Mouse (Mus musculus) testis, adult 2 months (tissue): ENCODE results near the gene Padi3.

Source experiments
- CTCF ChIP-seq: fragments of 200-500 bp; IDR thresholded peaks from 2 replicates; pipeline ENCODE4 v1.5.1; 2012; ENCODE audit warnings: low read depth, mild to moderate bottlenecking, inconsistent platforms, low read length, moderate library complexity; ENCODE audit not compliant: control insufficient read depth, insufficient read depth, insufficient replicate concordance
- POLR2A ChIP-seq: fragments of 200-500 bp; IDR thresholded peaks from 2 replicates; pipeline ENCODE4 v1.6.1; 2012; ENCODE audit warnings: low read depth, mild to moderate bottlenecking, inconsistent platforms, low read length, moderate library complexity; ENCODE audit not compliant: control insufficient read depth

GRCm38 (mm10) chr4:140753366-140753765 is 57.1 kb downstream of the Padi3 start:
- TF ChIP-seq POLR2A = no peak
- TF ChIP-seq CTCF = no peak
